Mouse (Mus musculus) inflammation-experienced regulatory T-cells, adult 6 months (primary cell): ENCODE data around the gene Zfp609. TPM values are rescaled to one million over a fixed set of nuclear protein-coding genes. Genes with fewer than 3 reads are reported as not detected.

Experiments used
- ATAC-seq: one replicate; pipeline ENCODE4 v1.8.0; 2017
- polyA plus RNA-seq, 3 experiments: library from polyadenylated mRNA; unstranded; fragments of 100-300 nt; shearing (Covaris generic); gene quantifications; one replicate each; pipeline ENCODE4 v1.2.1; 2017

Zfp609 gene
- polyA plus RNA-seq, 3 experiments from 2014 or later = 2.3 to 4.2 (median 2.9) TPM

DNA sequence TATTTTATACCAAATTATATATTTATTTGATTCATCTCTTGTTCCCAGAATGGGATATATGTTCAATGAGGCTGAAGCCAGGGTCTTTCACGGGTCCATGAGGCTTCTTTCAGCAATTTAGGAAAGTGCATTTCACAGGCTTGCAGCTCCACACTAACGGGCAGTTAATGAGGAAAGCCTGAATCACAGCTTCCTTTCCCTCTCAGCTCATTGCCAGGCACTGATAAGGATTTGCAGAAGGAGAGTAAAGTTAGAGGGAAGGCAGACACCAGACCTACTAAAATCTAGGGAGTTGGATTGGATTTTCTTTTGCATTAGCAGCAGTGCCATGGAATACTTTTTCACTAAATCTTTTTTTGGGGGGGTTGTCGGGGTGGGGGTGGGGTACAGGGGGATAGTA is 69.5 kb downstream of the Zfp609 start:
- no peak for ATAC-seq

- ATAC-seq = no peak
Observed at GRCm38 (mm10) chr9:65755673-65756375, 71.5 kb downstream of the Zfp609 start.

GRCm38 (mm10) chr9:65755164-65755563 is 72.2 kb downstream of the Zfp609 start:
- no peak for ATAC-seq

DNA sequence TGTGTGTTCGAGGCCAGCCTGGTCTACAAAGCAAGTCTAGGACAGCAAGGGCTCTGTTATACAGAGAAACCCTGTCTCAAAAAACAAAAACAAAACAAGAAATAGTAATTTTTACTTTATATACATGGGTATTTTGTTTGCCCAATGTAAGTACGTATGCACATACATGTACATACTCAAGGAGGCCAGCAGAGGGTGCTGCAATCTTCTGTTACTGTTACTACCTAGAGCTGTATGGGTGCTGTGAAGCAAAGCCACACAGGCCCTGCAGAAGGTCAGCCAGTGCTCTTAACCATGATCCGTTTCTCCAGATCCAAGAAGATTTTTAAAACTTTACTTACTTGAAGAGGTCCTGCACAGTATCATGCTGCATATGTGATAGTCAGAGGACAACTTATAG is 74.7 kb downstream of the Zfp609 start:
- ATAC-seq = no peak

DNA sequence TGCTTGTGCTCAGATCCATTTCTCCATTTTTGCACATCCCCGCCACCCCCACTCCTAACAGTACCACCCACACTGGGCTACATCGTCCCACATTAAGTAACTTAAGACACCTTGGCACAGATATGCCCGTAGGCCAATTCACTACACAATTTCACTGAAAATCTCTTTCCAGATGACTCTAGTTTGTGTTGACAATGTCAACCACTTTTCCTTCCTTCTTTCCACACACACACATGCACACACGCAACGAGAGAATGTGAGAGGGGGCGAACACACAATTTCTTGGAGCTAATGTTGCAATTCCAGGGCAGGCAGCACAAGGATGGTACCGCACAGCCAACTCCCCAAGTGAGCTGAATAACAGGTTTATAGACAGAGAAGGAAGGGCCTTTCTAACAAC is 75.5 kb downstream of the Zfp609 start:
- no peak for ATAC-seq

DNA sequence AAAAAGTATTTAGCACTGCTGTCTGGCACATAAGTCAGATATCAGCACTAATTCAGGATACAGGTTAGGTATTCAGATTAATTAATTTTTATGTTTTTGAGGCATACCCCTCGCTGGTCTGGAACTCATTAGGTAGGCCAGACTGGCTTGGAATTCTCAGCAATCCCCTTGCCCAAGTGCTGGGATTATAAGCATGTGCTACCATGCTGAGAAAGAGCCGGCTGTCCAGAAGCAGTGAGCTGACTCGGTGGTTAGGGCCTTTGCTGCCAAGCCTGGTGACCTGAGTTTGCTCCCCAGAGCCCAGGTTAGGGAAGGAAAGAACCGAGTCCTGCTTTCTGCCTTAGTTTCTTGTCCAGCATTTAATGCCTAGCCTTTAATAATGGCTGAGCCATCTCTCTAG is 79.3 kb downstream of the Zfp609 start:
- no peak for ATAC-seq

- no peak for ATAC-seq
Observed at GRCm38 (mm10) chr9:65746479-65746878, 80.9 kb downstream of the Zfp609 start.

DNA sequence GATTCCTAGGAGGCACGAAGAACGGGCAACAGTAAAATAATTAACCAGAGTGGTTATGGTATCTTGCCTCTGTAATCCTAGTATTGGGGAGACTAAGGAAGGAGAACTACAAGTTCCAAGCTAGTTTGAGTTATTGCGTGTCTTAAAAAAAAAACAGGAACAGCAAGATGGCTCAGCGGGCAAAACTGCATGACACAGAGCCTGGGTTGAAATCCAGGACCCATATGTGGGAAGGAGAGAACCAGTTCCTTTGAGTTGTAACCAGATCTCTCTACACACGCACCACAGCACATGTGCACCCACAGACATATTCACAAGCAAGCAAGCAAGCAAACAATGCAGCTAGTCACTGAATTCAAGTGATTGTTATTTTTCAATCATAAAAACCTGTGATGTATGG is 81.9 kb downstream of the Zfp609 start:
- no peak for ATAC-seq

DNA sequence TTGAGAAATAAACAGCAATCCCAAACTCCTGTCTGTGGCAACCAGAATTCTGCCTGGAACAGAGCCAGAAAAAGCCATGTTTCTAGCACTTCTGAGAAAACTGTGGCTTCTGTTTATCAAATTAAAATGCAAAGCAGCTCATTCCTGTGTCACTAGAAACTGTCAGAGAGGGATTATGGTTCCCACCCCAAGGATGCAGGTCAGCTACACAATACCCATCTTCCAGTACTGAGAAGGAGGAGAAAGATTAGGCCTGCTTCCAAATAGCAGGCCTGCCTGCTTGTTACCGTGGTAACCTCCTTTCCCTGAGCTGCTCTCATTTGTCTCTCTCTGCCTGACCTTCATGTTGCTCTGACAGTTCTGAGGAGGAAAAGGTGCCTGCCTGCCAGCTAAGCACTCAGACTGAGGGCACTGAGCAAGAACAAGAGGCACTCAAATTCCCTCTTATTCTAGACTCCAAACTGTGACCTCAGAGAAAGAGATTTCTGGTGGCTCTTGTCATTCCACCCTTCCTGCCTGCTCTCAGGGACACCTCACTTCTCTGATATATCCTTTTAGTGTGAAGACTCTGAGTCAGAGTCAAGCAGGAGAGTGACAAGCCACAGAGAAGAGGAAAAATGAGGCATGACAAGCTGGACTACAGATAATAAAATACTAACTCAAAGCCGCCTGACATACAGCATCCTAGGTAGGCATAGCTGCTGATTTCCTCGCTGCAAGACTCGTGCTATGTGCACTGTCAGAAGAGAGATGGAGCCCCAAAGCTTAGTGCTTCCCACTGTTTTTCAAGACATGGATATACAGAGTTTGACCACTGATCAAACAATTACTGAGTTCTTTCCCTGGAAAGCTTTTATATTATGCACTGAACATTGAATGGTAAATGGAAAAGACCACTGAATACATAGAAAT is 82.9 kb downstream of the Zfp609 start:
- ATAC-seq = no peak

DNA sequence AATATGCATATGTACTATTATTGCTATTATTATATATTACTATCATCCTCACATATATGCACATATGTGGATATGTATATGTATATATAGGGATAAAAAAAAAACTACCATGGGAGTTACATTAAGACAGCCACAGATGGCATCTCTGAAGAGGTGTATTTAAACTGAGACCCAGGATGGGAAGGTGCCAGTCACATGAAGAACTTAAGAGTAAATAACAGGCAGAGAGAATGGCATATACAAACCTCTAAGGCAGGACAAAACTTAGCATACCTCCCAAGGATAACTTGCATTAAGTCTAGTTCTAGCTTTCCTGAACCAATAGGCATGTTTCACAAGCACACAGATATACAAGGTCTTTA is 83.6 kb downstream of the Zfp609 start:
- no peak for ATAC-seq

DNA sequence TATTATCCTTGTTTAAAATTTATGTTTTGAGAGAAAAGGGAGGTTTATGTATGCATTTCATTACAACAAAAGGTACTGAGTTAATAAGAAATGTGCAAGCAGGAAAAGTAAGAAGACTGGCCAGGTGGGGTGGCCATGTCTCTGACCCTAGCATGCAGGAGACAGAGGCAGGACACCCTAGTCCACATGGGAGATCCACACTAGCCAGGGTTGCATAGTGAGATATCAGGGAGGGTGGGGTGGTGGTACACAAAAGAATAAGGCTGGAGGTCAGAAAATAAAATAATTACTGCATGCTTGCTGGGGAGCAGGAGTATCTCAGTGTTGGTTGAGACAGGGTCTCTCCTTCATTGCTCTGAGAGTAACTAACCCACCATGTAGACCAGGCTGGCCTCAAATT is 84.0 kb downstream of the Zfp609 start:
- no peak for ATAC-seq

- ATAC-seq = no peak
Observed at GRCm38 (mm10) chr9:65742777-65743176, 84.6 kb downstream of the Zfp609 start.

GRCm38 (mm10) chr9:65741066-65741852 is 86.1 kb downstream of the Zfp609 start:
- no peak for ATAC-seq

GRCm38 (mm10) chr9:65734931-65735330 is 92.4 kb downstream of the Zfp609 start:
- no peak for ATAC-seq

GRCm38 (mm10) chr9:65728588-65728987 is 98.8 kb downstream of the Zfp609 start:
- no peak for ATAC-seq

DNA sequence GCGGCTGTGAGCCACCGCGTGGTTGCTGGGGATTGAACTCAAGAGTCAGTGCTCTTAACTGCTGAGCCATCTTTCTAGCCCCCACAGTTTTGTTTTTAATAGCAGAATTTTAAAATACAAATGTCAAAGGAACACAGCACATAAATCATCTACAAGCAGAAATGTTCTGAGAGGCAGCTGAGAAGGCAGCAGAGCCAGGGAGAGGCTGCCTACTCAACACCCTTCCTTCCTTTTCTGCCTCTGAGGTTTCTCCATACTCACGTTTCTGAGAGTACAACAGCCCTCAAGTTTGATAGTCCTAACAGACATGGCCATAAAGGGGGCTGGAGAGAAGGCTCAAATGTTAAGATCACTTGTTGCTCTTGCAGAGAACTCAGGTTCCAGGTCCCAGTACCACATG is 99.9 kb downstream of the Zfp609 start:
- ATAC-seq = no peak

GRCm38 (mm10) chr9:65726431-65726830 is 100.9 kb downstream of the Zfp609 start:
- no peak for ATAC-seq

GRCm38 (mm10) chr9:65725291-65725622 is 102.1 kb downstream of the Zfp609 start:
- ATAC-seq = no peak

- ATAC-seq = no peak
Observed at GRCm38 (mm10) chr9:65724471-65725290, 102.7 kb downstream of the Zfp609 start.

DNA sequence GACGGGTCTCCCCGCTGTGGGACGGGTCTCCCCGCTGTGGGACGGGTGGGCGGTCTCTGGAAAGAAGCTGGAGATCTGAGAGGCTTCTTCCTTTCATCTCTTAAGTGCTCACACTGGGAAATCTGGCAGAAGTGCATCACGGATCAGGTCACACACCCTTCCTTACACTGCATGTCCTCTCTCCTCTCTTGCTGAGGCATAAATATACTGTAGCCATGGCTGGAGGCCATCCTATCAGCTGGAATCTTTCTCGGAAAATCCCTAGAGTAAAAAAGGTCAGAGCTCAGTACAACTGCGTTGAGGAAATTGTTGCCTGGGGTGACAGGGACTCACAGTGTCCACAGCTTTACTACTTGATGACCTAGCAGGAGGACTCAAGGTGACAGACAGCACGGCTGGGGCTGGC is 106.2 kb downstream of the Zfp609 start:
- no peak for ATAC-seq

DNA sequence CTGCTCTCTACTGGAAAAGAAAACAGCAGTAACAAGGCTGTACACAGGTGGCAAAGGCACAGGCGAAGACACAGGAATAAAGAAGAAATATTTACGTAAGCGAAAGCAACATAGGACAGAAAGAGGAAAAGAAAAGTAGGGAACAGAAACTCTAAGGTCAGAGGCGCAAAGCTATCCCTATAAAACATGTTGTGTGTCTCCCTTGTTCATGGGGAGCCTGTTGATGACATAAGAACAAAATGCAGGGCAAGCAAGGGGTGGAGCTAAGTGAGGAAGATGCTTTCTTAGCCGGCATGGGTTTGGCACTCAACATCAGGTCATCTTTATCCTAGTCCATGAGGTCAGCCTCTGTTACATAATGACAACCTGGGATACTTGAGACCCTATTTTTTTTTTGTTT is 109.2 kb downstream of the Zfp609 start:
- no peak for ATAC-seq

GRCm38 (mm10) chr9:65703926-65704595 is 123.3 kb downstream of the Zfp609 start:
- ATAC-seq = no peak
